Mouse (Mus musculus) myocyte (in vitro differentiated cells): ENCODE measurements at regions not wholly inside any gene's neighbourhood (a gene's known extent, or its start where the extent isn't known, plus 50 kb on each side); places are given as distances from the start of the nearest gene placed in this dataset.

Experiments used
- H3K27me3 ChIP-seq: one replicate; pipeline ENCODE4 v1.6.1; 2011; ENCODE audit not compliant: control insufficient read depth, insufficient read depth, insufficient read length
- H3K36me3 ChIP-seq: one replicate; pipeline ENCODE4 v1.6.1; 2011; ENCODE audit not compliant: control insufficient read depth, insufficient read depth
- H3K4me2 ChIP-seq: one replicate; pipeline ENCODE4 v1.6.1; 2011; ENCODE audit warnings: low read depth, control low read depth
- H3K4me3 ChIP-seq: one replicate; pipeline ENCODE4 v1.5.1; 2011; ENCODE audit warnings: mild to moderate bottlenecking, control low read depth, moderate library complexity
- H3K79me2 ChIP-seq: one replicate; pipeline ENCODE4 v1.6.1; 2011; ENCODE audit not compliant: control insufficient read depth, insufficient read depth
- H3ac ChIP-seq: one replicate; pipeline ENCODE4 v1.6.1; 2011; ENCODE audit not compliant: control insufficient read depth, insufficient read length
- CEBPB ChIP-seq: IDR thresholded peaks from 2 replicates; pipeline ENCODE4 v1.6.1; 2011; ENCODE audit warnings: mild to moderate bottlenecking, moderate library complexity; ENCODE audit not compliant: poor library complexity, insufficient read depth, severe bottlenecking
- E2F4 ChIP-seq: IDR thresholded peaks from one replicate; pipeline ENCODE4 v1.6.1; 2011; ENCODE audit warnings: mild to moderate bottlenecking, control low read depth, moderate library complexity; ENCODE audit not compliant: insufficient read depth
- MAX ChIP-seq: IDR thresholded peaks from one replicate; pipeline ENCODE4 v1.6.1; 2011; ENCODE audit warnings: low read depth, mild to moderate bottlenecking, control low read depth
- MYOD1 ChIP-seq, 3 experiments: IDR thresholded peaks; one replicate each; pipeline ENCODE4 v1.6.1; 2011; ENCODE audit warnings: control low read depth in 2 of 3, low read depth in 2 of 3, mild to moderate bottlenecking in 2 of 3, moderate library complexity in 1 of 3; ENCODE audit not compliant: insufficient read length in 2 of 3, control insufficient read depth in 1 of 3
- MYOG ChIP-seq, 3 experiments: IDR thresholded peaks; one replicate each; pipeline ENCODE4 v1.6.1; 2011; ENCODE audit warnings: control low read depth in 2 of 3, low read depth in 2 of 3, mild to moderate bottlenecking in 2 of 3; ENCODE audit not compliant: insufficient read length in 2 of 3, control insufficient read depth in 1 of 3, insufficient read depth in 1 of 3
- POLR2A ChIP-seq: IDR thresholded peaks from one replicate; pipeline ENCODE4 v1.6.1; 2011; ENCODE audit warnings: low read depth, mild to moderate bottlenecking, control low read depth, moderate library complexity; ENCODE audit not compliant: insufficient read length
- POLR2AphosphoS2 ChIP-seq: IDR thresholded peaks from one replicate; pipeline ENCODE4 v1.6.1; 2011; ENCODE audit warnings: low read depth, control low read depth; ENCODE audit not compliant: insufficient read length
- REST ChIP-seq: IDR thresholded peaks from one replicate; pipeline ENCODE4 v1.6.1; 2011; ENCODE audit warnings: mild to moderate bottlenecking, control low read depth, moderate library complexity; ENCODE audit not compliant: insufficient read depth, insufficient read length
- SRF ChIP-seq: IDR thresholded peaks from one replicate; pipeline ENCODE4 v1.6.1; 2011; ENCODE audit warnings: low read depth; ENCODE audit not compliant: control insufficient read depth, insufficient read length
- TCF12 ChIP-seq: IDR thresholded peaks from one replicate; pipeline ENCODE4 v1.6.1; 2011; ENCODE audit warnings: mild to moderate bottlenecking, control low read depth; ENCODE audit not compliant: poor library complexity, insufficient read depth, severe bottlenecking
- TCF3 ChIP-seq: IDR thresholded peaks from one replicate; pipeline ENCODE4 v1.6.1; 2011; ENCODE audit warnings: low read depth, control low read depth; ENCODE audit not compliant: insufficient read length
- USF1 ChIP-seq: IDR thresholded peaks from one replicate; pipeline ENCODE4 v1.6.1; 2011; ENCODE audit warnings: low read depth, mild to moderate bottlenecking, control low read depth, moderate library complexity

- no peaks in the 10 kb centered on the region for H3K27me3 ChIP-seq
- H3K4me3 ChIP-seq = no peak overlapping the region
- no peak overlapping the region for H3K4me2 ChIP-seq
- no peak for TF ChIP-seq TCF12
- no peak for TF ChIP-seq USF1
- TF ChIP-seq CEBPB = no peak
- no peak for TF ChIP-seq MYOD1 (IDR thresholded peaks at IDR 0.05; ENCODE audit: control insufficient read depth in 1 of 3, insufficient read length in 2 of 3, low read depth in 2 of 3)
- TF ChIP-seq TCF3 = no peak
- TF ChIP-seq MYOG (IDR thresholded peaks at IDR 0.05; ENCODE audit: control insufficient read depth in 1 of 3, insufficient read depth in 1 of 3, insufficient read length in 2 of 3, low read depth in 2 of 3) = no peak
- no peak for TF ChIP-seq REST
- TF ChIP-seq E2F4 = no peak
- TF ChIP-seq SRF = no peak
- TF ChIP-seq MAX = no peak
- TF ChIP-seq POLR2A = no peak
- TF ChIP-seq POLR2AphosphoS2 = no peak
- H3K36me3 ChIP-seq = no peaks in the 10 kb centered on the region
- no peaks in the 10 kb centered on the region for H3K79me2 ChIP-seq
- H3ac ChIP-seq = no peak overlapping the region
Measured at GRCm38 (mm10) chr13:59908786-59909185, 85.8 kb upstream of the Tut7 start.

- H3K27me3 ChIP-seq = no peaks in the 10 kb centered on the region
- H3K36me3 ChIP-seq = no peaks in the 10 kb centered on the region
- H3K4me3 ChIP-seq = no peak overlapping the region
- no peaks in the 10 kb centered on the region for H3K79me2 ChIP-seq
- H3ac ChIP-seq = no peak overlapping the region
- H3K4me2 ChIP-seq = no peak overlapping the region
- TF ChIP-seq REST (no peak), CEBPB (no peak), USF1 (no peak), TCF12 (no peak), MYOG (IDR thresholded peaks at IDR 0.05; ENCODE audit: control insufficient read depth in 1 of 3, insufficient read depth in 1 of 3, insufficient read length in 2 of 3, low read depth in 2 of 3) (no peak), POLR2A (no peak), POLR2AphosphoS2 (no peak), MYOD1 (IDR thresholded peaks at IDR 0.05; ENCODE audit: control insufficient read depth in 1 of 3, insufficient read length in 2 of 3, low read depth in 2 of 3) (no peak), E2F4 (no peak), TCF3 (no peak), MAX (no peak), SRF (no peak)
Measured at GRCm38 (mm10) chr13:59905488-59905887, 82.5 kb upstream of the Tut7 start.

GRCm38 (mm10) chr13:59904415-59904814 is 81.5 kb upstream of the Tut7 start:
- Histone ChIP-seq H3K27me3 (no peaks in the 10 kb centered on the region), H3K4me3 (no peak overlapping the region), H3K4me2 (no peak overlapping the region), H3K79me2 (no peaks in the 10 kb centered on the region), H3ac (no peak overlapping the region), H3K36me3 (no peaks in the 10 kb centered on the region)
- TF ChIP-seq POLR2AphosphoS2 (no peak), TCF12 (no peak), USF1 (no peak), MYOG (IDR thresholded peaks at IDR 0.05; ENCODE audit: control insufficient read depth in 1 of 3, insufficient read depth in 1 of 3, insufficient read length in 2 of 3, low read depth in 2 of 3) (no peak), POLR2A (no peak), REST (no peak), SRF (no peak), E2F4 (no peak), MAX (no peak), TCF3 (no peak), CEBPB (no peak), MYOD1 (IDR thresholded peaks at IDR 0.05; ENCODE audit: control insufficient read depth in 1 of 3, insufficient read length in 2 of 3, low read depth in 2 of 3) (no peak)

DNA sequence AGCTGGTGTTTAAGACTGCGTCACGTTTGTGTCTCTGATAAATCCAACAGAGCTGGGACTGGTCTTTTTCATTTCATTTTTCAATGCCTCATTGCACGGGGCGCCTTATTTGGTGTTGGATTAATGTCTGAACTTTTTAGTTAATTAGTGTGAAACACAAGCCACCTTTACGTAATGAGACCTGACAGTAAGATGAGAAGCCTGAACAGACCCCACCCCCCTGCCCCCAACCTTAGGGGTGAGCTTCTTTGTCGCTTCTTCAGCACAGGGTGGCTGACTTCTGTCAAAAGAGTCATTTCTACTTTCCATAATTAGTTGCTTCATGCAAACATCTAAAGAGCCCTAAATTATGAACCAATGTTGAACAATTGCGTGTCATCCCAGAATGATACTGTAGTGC is 76.6 kb upstream of the Tut7 start:
- Histone ChIP-seq H3K4me2 (no peak overlapping the region), H3ac (no peak overlapping the region), H3K27me3 (no peaks in the 10 kb centered on the region), H3K36me3 (no peaks in the 10 kb centered on the region), H3K4me3 (no peak overlapping the region), H3K79me2 (no peaks in the 10 kb centered on the region)
- TF ChIP-seq SRF (no peak), POLR2AphosphoS2 (no peak), TCF12 (no peak), E2F4 (no peak), TCF3 (no peak), MYOD1 (IDR thresholded peaks at IDR 0.05; ENCODE audit: control insufficient read depth in 1 of 3, insufficient read length in 2 of 3, low read depth in 2 of 3) (no peak), REST (no peak), USF1 (no peak), MYOG (IDR thresholded peaks at IDR 0.05; ENCODE audit: control insufficient read depth in 1 of 3, insufficient read depth in 1 of 3, insufficient read length in 2 of 3, low read depth in 2 of 3) (no peak), MAX (no peak), CEBPB (no peak), POLR2A (no peak)
